Mouse (Mus musculus): Measurements from ENCODE around the gene Phospho2. TPM values are rescaled to one million over a fixed set of nuclear protein-coding genes. Genes with fewer than 3 reads are reported as not detected.

The Phospho2 gene
- total RNA-seq (2012; rRNA removed), result 8.0 and 9.6 TPM in 2 replicates

DNA sequence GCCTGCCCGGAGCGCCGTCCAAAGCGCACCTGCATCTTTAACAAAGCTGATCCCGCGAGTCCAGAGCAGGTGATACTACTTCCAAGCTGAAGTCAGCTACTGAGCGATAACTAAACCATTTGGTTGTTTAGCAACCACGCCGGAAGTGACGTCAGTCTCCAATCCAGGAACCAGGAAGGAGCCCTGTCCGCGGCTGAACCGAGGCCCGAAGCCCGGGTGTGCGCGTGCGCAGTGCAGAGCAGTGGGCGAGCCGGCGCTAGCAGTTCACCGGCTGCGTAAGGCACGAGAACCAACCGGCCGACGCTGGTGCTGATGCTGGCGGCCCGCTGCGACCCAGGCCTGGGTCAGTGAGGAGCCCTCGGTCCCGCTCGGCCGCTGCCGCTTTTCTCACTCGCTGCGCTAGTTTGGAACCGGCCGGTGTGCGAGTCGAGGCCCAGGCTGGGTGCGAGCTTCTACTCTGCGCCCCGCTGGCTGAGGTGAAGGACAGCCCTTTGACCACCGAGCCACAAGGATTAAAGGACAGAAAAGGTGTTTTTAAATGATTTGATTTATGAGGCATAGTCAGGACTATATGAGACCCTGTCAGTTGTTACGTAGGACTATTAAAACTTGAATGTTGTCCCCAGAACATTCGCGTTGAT, at the start of gene Phospho2, which contains the start of gene Ccdc173:
Gene Phospho2, plus strand, starts transcription at position 195 of the 641 bp plus-strand sequence.
Gene Ccdc173, minus strand, starts transcription at position 147 of the 641 bp plus-strand sequence.
- Histone ChIP-seq H3K4me1 (ENCODE audit: control insufficient read depth in 2 of 2, insufficient read depth in 2 of 2, low read length in 2 of 2, poor library complexity in 1 of 2) (no peaks in the 10 kb centered on the region), H3K4me3 (ENCODE audit: insufficient read depth in 1 of 2, low read depth in 1 of 2, low read length in 2 of 2, poor library complexity in 1 of 2, severe bottlenecking in 1 of 2) (peak within 1 kb of the TSS; percentile 79 to 88), H3K9ac (ENCODE audit: insufficient read depth, low read depth, low read length, poor library complexity, severe bottlenecking) (peak within 1 kb of the TSS; percentile 89), H3K27ac (ENCODE audit: insufficient read depth, low read depth, low read length, poor library complexity, severe bottlenecking) (peak within 1 kb of the TSS; percentile 14; the same call in 1 of the 2 replicates), H3K36me3 (ENCODE audit: control insufficient read depth, insufficient read depth, low read length, poor library complexity, severe bottlenecking) (no peaks in the 10 kb centered on the region), H3K9me3 (ENCODE audit: control insufficient read depth, insufficient read depth, low read depth, low read length) (no peaks in the 10 kb centered on the region)
- DNase-seq (ENCODE audit: low read depth, low spot score), result peak; percentile 98
- TF ChIP-seq HCFC1 (IDR thresholded peaks at IDR 0.05; ENCODE audit: borderline replicate concordance, insufficient read depth, low read length) (peak; percentile 37; the same call in 1 of the 2 replicates), CHD2 (IDR thresholded peaks at IDR 0.05; ENCODE audit: low read depth, low read length) (no peak), ZC3H11A (IDR thresholded peaks at IDR 0.05; ENCODE audit: borderline replicate concordance, low read depth, low read length) (no peak), ZNF384 (IDR thresholded peaks at IDR 0.05; ENCODE audit: low read depth, low read length) (no peak), MAFK (IDR thresholded peaks at IDR 0.05; ENCODE audit: insufficient read depth, low read depth, low read length) (no peak)
- in situ Hi-C loops (cut with MboI; ENCODE audit: low sequenced_read_pairs in 2 of 2, unreplicated experiment in 2 of 2), result loop anchor here in 1 of 2 experiments (10.0 kb wide), 1 partner anchor 155 kb away; no protein-coding TSS in a partner anchor

DNA sequence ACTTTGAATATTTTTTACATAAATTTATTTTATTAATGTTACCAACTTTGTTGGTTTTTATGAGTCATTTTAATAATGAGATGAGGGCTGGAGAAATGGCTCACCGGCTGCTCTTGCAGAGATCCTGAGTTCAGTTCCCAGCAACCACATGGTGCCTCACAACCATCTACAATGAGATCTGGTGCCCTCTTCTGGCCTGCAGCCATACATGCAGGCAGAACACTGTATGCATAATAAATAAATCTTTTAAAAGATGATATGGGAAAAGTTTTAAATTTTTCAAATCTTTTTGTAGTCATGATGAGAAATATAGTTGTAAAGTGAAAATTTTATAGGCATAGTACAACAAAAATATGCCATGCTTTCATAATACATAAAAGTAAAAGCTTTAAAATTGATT, 44.3 kb upstream of the Phospho2 start:
- Histone ChIP-seq H3K9ac (ENCODE audit: insufficient read depth, low read depth, low read length, poor library complexity, severe bottlenecking) (no peak overlapping the region), H3K9me3 (ENCODE audit: control insufficient read depth, insufficient read depth, low read depth, low read length) (no peaks in the 10 kb centered on the region), H3K4me1 (ENCODE audit: control insufficient read depth in 2 of 2, insufficient read depth in 2 of 2, low read length in 2 of 2, poor library complexity in 1 of 2) (no peaks in the 10 kb centered on the region), H3K36me3 (ENCODE audit: control insufficient read depth, insufficient read depth, low read length, poor library complexity, severe bottlenecking) (peaks cover 9% of the 10 kb centered on the region; the same call in 1 of the 2 replicates), H3K4me3 (ENCODE audit: insufficient read depth in 1 of 2, low read depth in 1 of 2, low read length in 2 of 2, poor library complexity in 1 of 2, severe bottlenecking in 1 of 2) (no peak overlapping the region), H3K27ac (ENCODE audit: insufficient read depth, low read depth, low read length, poor library complexity, severe bottlenecking) (no peak overlapping the region)
- DNase-seq (ENCODE audit: low read depth, low spot score), result no peak
- TF ChIP-seq ZC3H11A (IDR thresholded peaks at IDR 0.05; ENCODE audit: borderline replicate concordance, low read depth, low read length), result no peak
- TF ChIP-seq CHD2 (IDR thresholded peaks at IDR 0.05; ENCODE audit: low read depth, low read length), result no peak
- TF ChIP-seq MAFK (IDR thresholded peaks at IDR 0.05; ENCODE audit: insufficient read depth, low read depth, low read length), result no peak
- no peak for TF ChIP-seq HCFC1 (IDR thresholded peaks at IDR 0.05; ENCODE audit: borderline replicate concordance, insufficient read depth, low read length)
- no peak for TF ChIP-seq ZNF384 (IDR thresholded peaks at IDR 0.05; ENCODE audit: low read depth, low read length)
- in situ Hi-C loops (cut with MboI; ENCODE audit: low sequenced_read_pairs in 2 of 2, unreplicated experiment in 2 of 2), result no loop called here

DNA sequence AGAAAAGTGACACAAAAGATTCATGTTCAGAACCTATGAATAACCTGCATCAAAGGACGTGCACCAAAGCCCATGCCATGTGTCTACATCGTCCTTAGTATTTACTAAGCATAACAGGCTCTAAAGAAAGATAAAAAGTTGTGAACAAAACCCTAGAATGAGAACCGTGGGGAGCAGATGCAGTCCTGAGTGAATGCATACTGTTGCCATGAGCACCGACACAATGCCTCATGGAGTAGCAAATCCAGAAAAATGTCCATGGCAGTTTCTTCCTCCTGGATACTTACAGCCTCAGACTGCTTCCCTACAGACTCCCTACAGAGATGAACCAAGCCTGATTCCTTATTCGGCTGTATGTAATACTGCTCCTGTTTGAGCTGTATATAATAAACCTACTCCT, 28.4 kb upstream of the Phospho2 start:
- in situ Hi-C loops (cut with MboI; ENCODE audit: low sequenced_read_pairs in 2 of 2, unreplicated experiment in 2 of 2), result no loop called here
- no peak overlapping the region for H3K4me3 ChIP-seq (ENCODE audit: insufficient read depth in 1 of 2, low read depth in 1 of 2, low read length in 2 of 2, poor library complexity in 1 of 2, severe bottlenecking in 1 of 2)

DNA sequence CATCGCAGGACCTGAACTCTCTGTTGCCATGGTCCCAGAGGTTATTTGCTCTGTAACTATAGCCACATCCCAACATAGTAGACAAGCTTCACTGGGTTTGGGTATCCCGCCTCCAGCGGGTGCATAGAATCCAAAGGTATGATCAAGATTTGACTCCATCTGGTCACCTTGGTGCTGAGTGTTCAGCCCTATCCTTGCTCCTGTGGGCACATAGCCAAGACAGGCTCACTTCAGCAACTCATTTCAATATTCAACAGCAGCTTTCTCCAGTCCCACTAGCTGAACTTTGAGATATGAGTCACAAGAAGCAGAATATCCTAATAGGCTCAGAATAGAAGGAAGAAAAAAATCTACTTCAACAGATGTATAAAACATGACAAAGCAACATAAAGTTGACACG, 26.1 kb upstream of the Phospho2 start:
- in situ Hi-C loops (cut with MboI; ENCODE audit: low sequenced_read_pairs in 2 of 2, unreplicated experiment in 2 of 2), result no loop called here
- no peak for TF ChIP-seq ZC3H11A (IDR thresholded peaks at IDR 0.05; ENCODE audit: borderline replicate concordance, low read depth, low read length)
- TF ChIP-seq CHD2 (IDR thresholded peaks at IDR 0.05; ENCODE audit: low read depth, low read length), result no peak
- TF ChIP-seq MAFK (IDR thresholded peaks at IDR 0.05; ENCODE audit: insufficient read depth, low read depth, low read length), result no peak
- TF ChIP-seq ZNF384 (IDR thresholded peaks at IDR 0.05; ENCODE audit: low read depth, low read length), result no peak
- no peak for TF ChIP-seq HCFC1 (IDR thresholded peaks at IDR 0.05; ENCODE audit: borderline replicate concordance, insufficient read depth, low read length)
- H3K27ac ChIP-seq (ENCODE audit: insufficient read depth, low read depth, low read length, poor library complexity, severe bottlenecking), result no peak overlapping the region
- no peaks in the 10 kb centered on the region for H3K9me3 ChIP-seq (ENCODE audit: control insufficient read depth, insufficient read depth, low read depth, low read length)
- DNase-seq (ENCODE audit: low read depth, low spot score), result no peak
- H3K4me3 ChIP-seq (ENCODE audit: insufficient read depth in 1 of 2, low read depth in 1 of 2, low read length in 2 of 2, poor library complexity in 1 of 2, severe bottlenecking in 1 of 2), result no peak overlapping the region
- no peak overlapping the region; the same call in 1 of the 2 replicates for H3K9ac ChIP-seq (ENCODE audit: insufficient read depth, low read depth, low read length, poor library complexity, severe bottlenecking)
- H3K36me3 ChIP-seq (ENCODE audit: control insufficient read depth, insufficient read depth, low read length, poor library complexity, severe bottlenecking), result no peaks in the 10 kb centered on the region
- peaks cover 0 to 5% of the 10 kb centered on the region in 2 experiments; a peak in 1 of 4 replicates for H3K4me1 ChIP-seq (ENCODE audit: control insufficient read depth in 2 of 2, insufficient read depth in 2 of 2, low read length in 2 of 2, poor library complexity in 1 of 2)

More for the DNA sequence above, 28.4 kb upstream of the Phospho2 start:
- H3K9me3 ChIP-seq (ENCODE audit: control insufficient read depth, insufficient read depth, low read depth, low read length), result no peaks in the 10 kb centered on the region
- H3K4me1 ChIP-seq (ENCODE audit: control insufficient read depth in 2 of 2, insufficient read depth in 2 of 2, low read length in 2 of 2, poor library complexity in 1 of 2), result 0 out of 4 replicates have a peak, but pooled peaks cover 0 to 3% of the 10 kb centered on the region in 2 experiments
- no peak for TF ChIP-seq ZNF384 (IDR thresholded peaks at IDR 0.05; ENCODE audit: low read depth, low read length)
- no peak for TF ChIP-seq CHD2 (IDR thresholded peaks at IDR 0.05; ENCODE audit: low read depth, low read length)
- no peak for TF ChIP-seq MAFK (IDR thresholded peaks at IDR 0.05; ENCODE audit: insufficient read depth, low read depth, low read length)
- no peak for TF ChIP-seq ZC3H11A (IDR thresholded peaks at IDR 0.05; ENCODE audit: borderline replicate concordance, low read depth, low read length)
- no peak for TF ChIP-seq HCFC1 (IDR thresholded peaks at IDR 0.05; ENCODE audit: borderline replicate concordance, insufficient read depth, low read length)
- no peak overlapping the region for H3K27ac ChIP-seq (ENCODE audit: insufficient read depth, low read depth, low read length, poor library complexity, severe bottlenecking)
- no peak for DNase-seq (ENCODE audit: low read depth, low spot score)
- H3K9ac ChIP-seq (ENCODE audit: insufficient read depth, low read depth, low read length, poor library complexity, severe bottlenecking), result no peak overlapping the region
- no peaks in the 10 kb centered on the region for H3K36me3 ChIP-seq (ENCODE audit: control insufficient read depth, insufficient read depth, low read length, poor library complexity, severe bottlenecking)
